Mouse (Mus musculus): ENCODE data around the gene Ccdc81. TPM values are rescaled to one million over a fixed set of nuclear protein-coding genes. Genes with fewer than 3 reads are reported as not detected.

Gene Ccdc81
- total RNA-seq (2023) = not detected

GRCm38 (mm10) chr7:89903442-89904343, at the start of gene Ccdc81:
Gene Ccdc81 (minus strand): TSS chr7:89903629.

GRCm38 (mm10) chr7:89940571-89941463, 37.4 kb upstream of the Ccdc81 start, which contains the start of gene Hikeshi:
Gene Hikeshi (minus strand): TSS chr7:89941204.

Other genes with a start within 250 kb of the Ccdc81 start
- 10 to 100 TPM; 55.4 to 56.2 TPM for gene Hikeshi, start 37.6 kb upstream of the Ccdc81 start, total RNA-seq (2023)
- 100 to 1,000 TPM; 134 to 135 TPM for gene Eed, start 77.4 kb upstream of the Ccdc81 start, total RNA-seq (2023)
- 100 to 1,000 TPM; 207 to 208 TPM for gene Picalm, start 226.6 kb upstream of the Ccdc81 start, total RNA-seq (2023)